Mouse (Mus musculus): ENCODE measurements around the gene Folr1.

DNA sequence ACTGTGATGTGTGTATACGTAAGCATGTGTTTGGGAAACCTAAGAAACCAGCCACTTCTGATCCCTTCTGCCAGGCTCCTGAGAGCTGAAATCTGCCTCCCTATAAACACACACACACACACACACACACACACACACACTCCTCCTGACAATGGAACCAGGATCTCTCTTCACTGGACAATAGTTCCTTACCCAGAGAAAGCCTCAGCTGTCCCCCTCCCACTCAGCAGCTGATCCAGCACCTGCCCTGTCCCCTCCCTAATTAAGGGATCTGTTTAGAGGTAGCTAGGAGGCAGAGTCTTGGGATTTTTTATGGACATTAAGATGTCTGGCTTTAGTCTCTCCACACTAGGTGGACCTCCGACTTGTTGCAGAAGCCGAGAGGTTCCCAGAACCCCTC, 35.7 kb downstream of the Folr1 start:
- TF ChIP-seq CTCF (IDR thresholded peaks at IDR 0.05; ENCODE audit: borderline replicate concordance, control insufficient read depth, extremely low read depth, insufficient read depth, low read length, poor library complexity): no peak
- no peak for TF ChIP-seq POLR2A (IDR thresholded peaks at IDR 0.05; ENCODE audit: control insufficient read depth, extremely low read depth, insufficient read depth, low read length, poor library complexity)
